Mouse (Mus musculus) kidney, embryonic 14.5 days (tissue): ENCODE results near the gene Lrch3. TPM values are rescaled to one million over a fixed set of nuclear protein-coding genes. Genes with fewer than 3 reads are reported as not detected.

ENCODE experiments used
- ATAC-seq: fragments of 200-750 bp; cut with Nextera tagmentation; 2 replicates; pipeline ENCODE4 v1.8.0; 2017; ENCODE audit warnings: moderate number of reproducible peaks, mild to moderate bottlenecking, moderate TSS enrichment, moderate library complexity; ENCODE audit not compliant: low FRiP score, low TSS enrichment
- H3K27ac ChIP-seq: fragments of 300-500 bp; sonication (generic); 2 replicates; pipeline ENCODE4 v1.5.1; 2014; ENCODE audit warnings: low read depth, mild to moderate bottlenecking, low read length, moderate library complexity, mixed read lengths
- H3K27me3 ChIP-seq: fragments of 300-500 bp; sonication (generic); 2 replicates; pipeline ENCODE4 v1.6.1; 2014; ENCODE audit warnings: mild to moderate bottlenecking, low read length; ENCODE audit not compliant: control insufficient read depth, insufficient read depth
- H3K36me3 ChIP-seq: fragments of 300-500 bp; sonication (generic); 2 replicates; pipeline ENCODE4 v1.6.1; 2014; ENCODE audit warnings: low read length, mixed read lengths; ENCODE audit not compliant: control insufficient read depth, insufficient read depth
- H3K4me1 ChIP-seq: fragments of 300-500 bp; sonication (generic); 2 replicates; pipeline ENCODE4 v1.6.1; 2014; ENCODE audit warnings: low read length, mixed read lengths; ENCODE audit not compliant: control insufficient read depth, insufficient read depth
- H3K4me2 ChIP-seq: fragments of 300-500 bp; sonication (generic); replicated peaks from 2 replicates; pipeline ENCODE4 v1.6.1; 2014; ENCODE audit warnings: low read depth, mild to moderate bottlenecking, low read length
- H3K4me3 ChIP-seq: fragments of 300-500 bp; sonication (generic); 2 replicates; pipeline ENCODE4 v1.5.1; 2014; ENCODE audit warnings: mild to moderate bottlenecking, low read length
- H3K9ac ChIP-seq: fragments of 300-500 bp; sonication (generic); 2 replicates; pipeline ENCODE4 v1.6.1; 2014; ENCODE audit warnings: low read depth, mild to moderate bottlenecking, low read length, moderate library complexity
- H3K9me3 ChIP-seq: fragments of 300-500 bp; sonication (generic); 2 replicates; pipeline ENCODE4 v1.6.1; 2016; ENCODE audit warnings: low read length; ENCODE audit not compliant: control insufficient read depth
- WGBS: fragments of 180-500 bp; shearing (Covaris S2); extraction: QIAGEN DNeasy Blood & Tissue Kit; methylation state at CpG from one replicate; pipeline ENCODE4 v1.1.7; 2014; 5-methylcytosine and 5-hydroxymethylcytosine counted together
- polyA plus RNA-seq: library from polyadenylated mRNA; unstranded; fragments of >200 nt; fragmentation: Nextera tagmentation; extraction: Ambion mirVana; gene quantifications from 2 replicates; pipeline ENCODE4 v1.2.1, GENCODE M21; 2014

Lrch3 gene
- polyA plus RNA-seq, 1 experiment from 2014 or later, result 32.7 TPM

GRCm38 (mm10) chr16:32949281-32949680 is 35.4 kb downstream of the Lrch3 start:
- Histone ChIP-seq H3K36me3 (no peaks in the 10 kb centered on the region; the same call in 1 of the 2 replicates), H3K9me3 (no peaks in the 10 kb centered on the region), H3K4me1 (0 out of 2 replicates have a peak, but pooled peaks cover 5% of the 10 kb centered on the region), H3K27me3 (no peaks in the 10 kb centered on the region), H3K4me3 (no peak overlapping the region), H3K9ac (no peak overlapping the region), H3K27ac (no peak overlapping the region), H3K4me2 (no peak overlapping the region)
- ATAC-seq, result no peak

DNA sequence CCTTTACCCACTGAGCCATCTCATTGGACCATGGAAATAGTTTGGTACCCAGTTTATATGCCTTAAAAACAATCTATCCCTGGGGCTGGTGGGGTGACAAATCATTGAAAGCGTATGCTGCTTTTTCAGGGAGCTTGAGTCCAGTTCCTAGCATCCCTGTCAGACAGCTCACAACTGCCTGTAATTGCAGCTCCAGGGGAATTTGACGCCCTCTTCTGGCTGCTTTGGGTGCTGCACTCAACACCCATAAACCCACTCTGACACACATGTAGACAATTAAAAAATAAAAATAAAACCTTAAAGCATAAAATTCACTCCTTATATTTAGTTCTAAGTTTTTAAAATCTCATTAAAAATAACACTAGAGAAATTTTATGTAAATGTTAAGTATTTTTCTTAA is 37.2 kb downstream of the Lrch3 start:
- 89% methylated on average over 2 of the region's 2 CpGs for WGBS
- H3K27ac ChIP-seq, result no peak overlapping the region
- no peaks in the 10 kb centered on the region for H3K9me3 ChIP-seq
- H3K4me1 ChIP-seq, result 0 out of 2 replicates have a peak, but pooled peaks cover 5% of the 10 kb centered on the region
- no peak for ATAC-seq
- H3K36me3 ChIP-seq, result peaks cover 9% of the 10 kb centered on the region; the same call in 1 of the 2 replicates
- no peak overlapping the region for H3K9ac ChIP-seq
- H3K4me2 ChIP-seq, result no peak overlapping the region
- H3K4me3 ChIP-seq, result no peak overlapping the region
- no peaks in the 10 kb centered on the region for H3K27me3 ChIP-seq

GRCm38 (mm10) chr16:32953806-32954205 is 39.9 kb downstream of the Lrch3 start:
- H3K27me3 ChIP-seq, result no peaks in the 10 kb centered on the region
- no peak overlapping the region for H3K9ac ChIP-seq
- H3K4me1 ChIP-seq, result no peaks in the 10 kb centered on the region
- H3K27ac ChIP-seq, result no peak overlapping the region
- no peak overlapping the region for H3K4me2 ChIP-seq
- peaks cover 10% of the 10 kb centered on the region; the same call in 1 of the 2 replicates for H3K36me3 ChIP-seq
- H3K4me3 ChIP-seq, result no peak overlapping the region
- H3K9me3 ChIP-seq, result no peaks in the 10 kb centered on the region
- no peak for ATAC-seq
- 76% methylated on average over 5 of the region's 5 CpGs for WGBS

DNA sequence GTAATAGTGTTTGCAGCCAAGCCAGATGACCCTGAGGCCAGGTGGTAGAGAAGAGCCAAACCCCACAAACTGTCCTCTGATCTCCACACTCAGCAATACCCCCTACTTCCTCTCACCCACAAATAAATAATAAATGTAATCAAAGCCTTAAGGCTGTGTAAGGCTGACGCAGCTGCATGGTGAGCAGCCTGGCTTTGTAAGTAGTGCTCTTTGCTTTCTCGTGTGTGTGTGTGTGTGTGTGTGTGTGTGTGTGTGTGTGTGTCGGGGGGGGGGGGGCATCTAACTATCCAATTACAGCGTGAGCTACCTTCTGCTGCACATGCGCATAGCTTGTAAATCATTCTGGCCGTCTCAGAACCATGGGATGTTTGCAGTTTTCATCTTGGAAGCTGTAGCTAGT is 40.4 kb downstream of the Lrch3 start:
- H3K4me1 ChIP-seq, result no peaks in the 10 kb centered on the region
- no peak overlapping the region for H3K4me2 ChIP-seq
- no peak overlapping the region for H3K27ac ChIP-seq
- H3K27me3 ChIP-seq, result no peaks in the 10 kb centered on the region
- no peaks in the 10 kb centered on the region for H3K9me3 ChIP-seq
- 46% methylated on average over 6 of the region's 6 CpGs for WGBS
- peaks cover 11% of the 10 kb centered on the region for H3K36me3 ChIP-seq
- ATAC-seq, result no peak
- H3K9ac ChIP-seq, result no peak overlapping the region
- H3K4me3 ChIP-seq, result no peak overlapping the region

DNA sequence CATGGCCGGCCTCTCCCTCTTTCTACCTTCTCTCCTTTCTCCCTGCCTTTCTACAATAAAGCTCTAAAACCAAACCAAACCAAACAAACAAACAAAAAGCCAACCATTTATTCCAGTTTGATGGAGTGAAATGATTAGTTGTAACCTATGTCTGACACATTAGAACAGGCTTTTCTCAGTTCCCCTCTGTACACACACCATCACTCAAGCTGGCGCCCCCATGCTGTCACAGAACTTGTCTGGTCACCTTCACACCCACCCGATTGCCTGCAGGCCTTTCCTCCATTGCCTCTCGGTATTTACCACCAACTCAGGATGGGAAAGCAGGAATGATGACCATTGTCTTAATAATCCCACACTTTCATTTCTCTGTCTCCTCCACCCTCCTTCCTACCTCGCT is 43.0 kb downstream of the Lrch3 start:
- Histone ChIP-seq H3K4me1 (no peaks in the 10 kb centered on the region), H3K9ac (no peak overlapping the region), H3K4me2 (no peak overlapping the region), H3K4me3 (no peak overlapping the region), H3K27ac (no peak overlapping the region), H3K9me3 (no peaks in the 10 kb centered on the region), H3K27me3 (no peaks in the 10 kb centered on the region), H3K36me3 (peaks cover 37% of the 10 kb centered on the region)
- 70% methylated on average over 5 of the region's 5 CpGs for WGBS
- ATAC-seq, result no peak

DNA sequence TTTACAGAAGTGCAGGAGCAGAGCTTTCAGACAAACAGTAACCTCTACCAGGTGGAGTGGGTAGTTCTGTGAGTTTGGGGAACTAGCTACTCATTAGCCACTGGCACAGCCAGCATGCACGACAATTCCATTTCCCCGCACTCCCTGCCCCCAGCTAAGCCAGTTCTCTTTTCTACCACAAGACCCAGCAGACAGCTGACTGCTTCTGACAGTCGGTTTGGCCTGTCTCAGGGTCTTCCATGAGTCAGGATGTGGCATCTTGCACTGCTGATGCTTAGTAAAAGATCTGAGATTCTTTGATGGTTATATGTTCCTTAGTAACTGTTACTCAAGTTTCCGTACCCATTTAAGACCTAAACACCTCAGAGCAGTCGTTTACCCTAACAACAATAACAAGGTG is 58.6 kb downstream of the Lrch3 start:
- no peak overlapping the region for H3K9ac ChIP-seq
- no peak overlapping the region for H3K4me3 ChIP-seq
- H3K27me3 ChIP-seq, result no peaks in the 10 kb centered on the region
- ATAC-seq, result no peak
- 75% methylated on average over 5 of the region's 5 CpGs for WGBS
- no peaks in the 10 kb centered on the region for H3K4me1 ChIP-seq
- no peak overlapping the region for H3K4me2 ChIP-seq
- H3K36me3 ChIP-seq, result peaks cover 35% of the 10 kb centered on the region
- H3K27ac ChIP-seq, result no peak overlapping the region
- no peaks in the 10 kb centered on the region for H3K9me3 ChIP-seq

DNA sequence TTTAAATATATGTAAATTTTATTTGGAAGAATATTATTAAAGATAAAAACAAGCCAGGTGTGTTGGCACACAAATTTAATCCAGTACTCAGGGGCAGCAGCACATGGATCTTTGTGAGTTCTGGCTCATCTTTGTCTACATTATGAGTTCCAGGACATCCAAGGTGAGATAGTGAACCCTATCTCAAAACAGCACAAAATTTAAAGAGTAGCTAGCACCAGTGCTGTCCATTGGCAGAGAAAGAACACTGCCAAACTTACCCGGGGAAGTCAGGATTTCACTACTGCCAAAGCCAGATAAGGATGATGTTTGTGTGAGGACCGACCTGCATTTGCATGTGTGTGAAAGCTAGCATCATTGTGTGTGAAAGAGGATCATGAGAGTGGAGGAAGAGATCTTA is 59.1 kb downstream of the Lrch3 start:
- Histone ChIP-seq H3K9ac (no peak overlapping the region), H3K9me3 (no peaks in the 10 kb centered on the region), H3K27ac (no peak overlapping the region), H3K36me3 (peaks cover 38% of the 10 kb centered on the region), H3K4me1 (no peaks in the 10 kb centered on the region), H3K27me3 (no peaks in the 10 kb centered on the region), H3K4me3 (no peak overlapping the region), H3K4me2 (no peak overlapping the region)
- no peak for ATAC-seq
- WGBS, result 85% methylated on average over 2 of the region's 2 CpGs

GRCm38 (mm10) chr16:32980227-32980626 is 66.3 kb downstream of the Lrch3 start:
- no peaks in the 10 kb centered on the region for H3K27me3 ChIP-seq
- H3K27ac ChIP-seq, result no peak overlapping the region
- WGBS, result 94% methylated on average over 1 of the region's 1 CpGs
- H3K4me2 ChIP-seq, result no peak overlapping the region
- no peak overlapping the region for H3K4me3 ChIP-seq
- peaks cover 65% of the 10 kb centered on the region for H3K36me3 ChIP-seq
- H3K9me3 ChIP-seq, result no peaks in the 10 kb centered on the region
- no peaks in the 10 kb centered on the region for H3K4me1 ChIP-seq
- no peak overlapping the region for H3K9ac ChIP-seq
- ATAC-seq, result no peak

GRCm38 (mm10) chr16:32981405-32981804 is 67.5 kb downstream of the Lrch3 start:
- Histone ChIP-seq H3K4me3 (no peak overlapping the region), H3K4me1 (no peaks in the 10 kb centered on the region), H3K4me2 (no peak overlapping the region), H3K9ac (no peak overlapping the region), H3K36me3 (peaks cover 65% of the 10 kb centered on the region), H3K27ac (no peak overlapping the region), H3K27me3 (no peaks in the 10 kb centered on the region), H3K9me3 (no peaks in the 10 kb centered on the region)
- 88% methylated on average over 4 of the region's 4 CpGs for whole genome bisulfite sequencing
- no peak for ATAC-seq

DNA sequence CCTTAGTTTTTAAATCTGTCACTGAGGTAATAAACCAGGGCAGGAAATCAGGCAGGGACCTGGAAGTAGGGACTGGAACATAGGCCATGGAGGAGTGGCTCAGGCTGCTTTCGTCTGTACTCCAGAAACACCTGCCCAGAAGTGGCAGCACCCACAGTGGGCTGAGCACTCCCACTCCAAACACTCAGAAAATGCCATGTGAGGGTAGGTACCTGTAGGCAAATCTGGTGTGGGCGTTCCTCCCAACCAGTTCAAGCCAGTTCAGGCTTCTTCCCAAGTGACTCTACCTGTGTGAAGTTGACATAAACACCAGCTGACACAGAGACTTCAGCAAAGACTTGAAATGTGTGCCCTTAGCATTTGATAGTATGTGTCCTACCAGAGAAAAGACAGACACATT is 70.7 kb downstream of the Lrch3 start:
- peaks cover 60% of the 10 kb centered on the region for H3K36me3 ChIP-seq
- ATAC-seq, result no peak
- H3K4me2 ChIP-seq, result no peak overlapping the region
- no peak overlapping the region for H3K4me3 ChIP-seq
- no peaks in the 10 kb centered on the region for H3K27me3 ChIP-seq
- H3K4me1 ChIP-seq, result no peaks in the 10 kb centered on the region
- H3K9ac ChIP-seq, result no peak overlapping the region
- WGBS, result 82% methylated on average over 2 of the region's 2 CpGs
- H3K27ac ChIP-seq, result no peak overlapping the region
- H3K9me3 ChIP-seq, result no peaks in the 10 kb centered on the region
